Mouse (Mus musculus): ENCODE data around the gene Iah1. TPM values are rescaled to one million over a fixed set of nuclear protein-coding genes. Genes with fewer than 3 reads are reported as not detected.

Gene Iah1
- total RNA-seq, 2 experiments from 2014 or later = 13.0 to 15.6 TPM

DNA sequence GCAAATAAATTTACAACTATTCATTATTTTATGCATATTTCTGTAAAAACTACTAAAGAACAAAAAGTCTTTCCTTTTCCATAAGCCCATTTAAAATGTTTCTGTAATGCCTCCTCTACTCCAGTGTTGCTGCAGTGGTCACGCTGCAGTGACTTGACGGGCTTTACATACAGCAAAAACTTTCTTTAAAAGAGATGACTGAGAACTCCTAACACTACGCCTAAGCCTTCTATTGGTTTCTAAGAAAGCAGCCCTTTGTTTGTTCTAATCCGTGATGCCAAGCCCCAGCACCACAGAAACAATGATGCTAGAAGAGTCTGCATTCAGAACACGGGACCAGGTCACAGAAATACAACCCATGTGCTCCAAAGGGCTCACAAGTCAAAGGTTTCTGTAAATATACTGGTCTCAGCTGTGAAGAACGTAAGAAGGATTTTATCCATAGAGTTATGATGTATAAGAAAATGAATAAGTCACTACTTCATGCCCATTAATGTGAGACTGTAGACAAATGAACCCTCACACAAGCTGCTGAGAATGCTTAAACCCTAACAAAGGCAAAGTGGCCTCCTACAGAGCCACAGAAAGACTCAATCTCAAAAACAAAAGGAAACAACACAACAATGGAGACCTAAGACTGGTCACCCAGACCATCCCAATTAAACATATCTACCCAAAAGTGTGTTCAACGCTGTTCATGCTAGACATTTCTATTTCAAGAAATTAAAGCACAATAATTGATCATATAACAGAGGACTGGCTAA lies 34.1 kb downstream of the Iah1 start:
- no peak for DNase-seq (ENCODE audit: low spot score in 2 of 2)
- intact Hi-C loops (cut with DNase I) = no loop called here

DNA sequence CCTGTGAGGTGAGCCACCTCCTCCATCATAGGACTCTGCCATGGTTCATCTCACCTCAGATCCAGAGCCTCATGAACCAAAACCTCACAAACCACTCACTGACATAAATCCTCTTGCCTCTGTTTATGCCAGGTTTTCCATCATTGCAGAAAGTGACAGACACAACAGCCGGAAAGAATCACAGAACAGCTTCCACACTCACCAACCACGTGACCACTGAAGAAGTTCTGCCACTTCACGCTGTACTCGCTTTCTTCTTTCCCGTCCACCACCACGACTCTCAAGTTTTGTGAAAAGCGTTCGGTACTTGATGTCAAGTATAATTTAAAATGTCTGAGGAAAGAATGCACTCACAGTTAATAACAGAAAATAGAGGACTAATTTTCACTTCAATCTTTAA lies 37.5 kb downstream of the Iah1 start:
- intact Hi-C loops (cut with DNase I) = no loop called here
- DNase-seq (ENCODE audit: low spot score in 2 of 2) = no peak

DNA sequence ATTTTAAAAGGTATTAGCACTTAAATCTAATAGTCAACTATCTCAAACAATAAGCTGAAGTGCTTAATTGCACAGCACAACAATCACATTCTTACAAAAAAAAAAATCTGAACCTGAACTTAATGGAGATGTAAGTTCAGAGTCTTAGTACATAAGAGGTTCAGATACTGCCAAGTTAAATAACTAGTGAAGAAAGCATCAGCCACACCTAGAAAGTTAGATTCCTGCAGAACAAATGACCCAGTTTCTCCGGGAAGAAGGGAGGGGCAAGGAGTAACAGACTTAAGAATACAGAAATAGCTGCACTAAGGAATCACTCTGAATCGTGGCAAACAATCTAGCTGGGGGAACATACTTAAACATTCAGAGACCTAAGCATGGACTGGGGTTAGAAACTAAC lies 46.5 kb downstream of the Iah1 start:
- intact Hi-C loops (cut with DNase I) = no loop called here
- no peak for DNase-seq (ENCODE audit: low spot score in 2 of 2)

DNA sequence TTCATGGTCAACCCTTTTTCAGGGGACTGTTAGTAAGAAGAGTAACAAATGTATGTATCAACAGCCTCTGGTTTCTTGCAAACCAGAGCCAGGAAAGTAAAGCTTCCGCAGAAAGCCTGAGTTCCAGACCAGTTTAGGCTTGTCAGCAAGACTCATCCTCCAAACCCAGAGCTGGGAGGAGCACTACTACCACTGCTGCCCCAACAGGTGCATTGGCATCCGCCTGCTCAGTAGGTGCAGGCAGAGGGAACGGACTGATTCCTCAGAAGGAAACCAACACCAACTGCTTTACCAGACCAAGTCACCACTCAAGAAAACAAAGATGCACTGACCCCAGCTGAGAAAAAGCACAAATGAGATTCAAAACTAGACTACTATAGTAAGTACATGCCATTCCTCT lies 47.0 kb downstream of the Iah1 start:
- intact Hi-C loops (cut with DNase I) = no loop called here
- no peak for DNase-seq (ENCODE audit: low spot score in 2 of 2)

DNA sequence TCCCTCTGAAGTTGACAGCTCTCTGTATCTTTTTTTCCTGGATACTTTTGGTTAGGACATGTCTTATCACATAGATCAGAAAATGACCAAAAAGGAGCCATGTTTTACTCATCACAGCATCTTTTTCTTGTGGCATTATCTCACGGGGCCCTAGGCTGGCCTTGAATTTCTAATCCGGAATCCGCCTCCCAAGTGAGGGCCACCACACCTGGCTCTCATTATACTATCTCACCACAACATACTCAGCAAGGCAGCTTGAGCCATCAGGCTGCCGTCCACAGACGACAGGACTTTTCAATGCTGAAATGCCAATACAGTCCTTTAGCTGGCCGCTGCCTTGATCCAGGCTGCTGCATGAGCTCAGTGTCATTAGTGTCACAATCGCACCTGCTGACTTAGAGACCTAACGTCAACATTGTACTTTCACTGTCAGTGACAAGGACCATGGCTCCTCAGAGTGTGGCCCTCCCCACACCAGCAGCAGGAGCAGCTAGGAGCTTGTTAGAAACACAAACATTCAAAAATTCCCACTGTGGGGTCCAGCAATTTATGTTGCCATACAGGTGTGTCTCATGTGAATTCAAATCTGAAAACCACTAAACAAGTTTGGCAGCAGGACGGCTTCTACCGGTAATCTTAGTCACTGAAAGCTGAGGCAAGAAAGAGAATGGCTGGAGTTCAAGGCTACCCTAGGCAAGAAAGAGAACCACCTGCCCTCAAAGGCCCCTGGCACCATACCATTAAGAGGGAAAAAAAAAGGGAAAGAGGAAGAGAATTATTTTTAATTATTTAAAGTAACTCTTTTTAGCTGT lies 48.6 kb downstream of the Iah1 start:
- intact Hi-C loops (cut with DNase I) = no loop called here

DNA sequence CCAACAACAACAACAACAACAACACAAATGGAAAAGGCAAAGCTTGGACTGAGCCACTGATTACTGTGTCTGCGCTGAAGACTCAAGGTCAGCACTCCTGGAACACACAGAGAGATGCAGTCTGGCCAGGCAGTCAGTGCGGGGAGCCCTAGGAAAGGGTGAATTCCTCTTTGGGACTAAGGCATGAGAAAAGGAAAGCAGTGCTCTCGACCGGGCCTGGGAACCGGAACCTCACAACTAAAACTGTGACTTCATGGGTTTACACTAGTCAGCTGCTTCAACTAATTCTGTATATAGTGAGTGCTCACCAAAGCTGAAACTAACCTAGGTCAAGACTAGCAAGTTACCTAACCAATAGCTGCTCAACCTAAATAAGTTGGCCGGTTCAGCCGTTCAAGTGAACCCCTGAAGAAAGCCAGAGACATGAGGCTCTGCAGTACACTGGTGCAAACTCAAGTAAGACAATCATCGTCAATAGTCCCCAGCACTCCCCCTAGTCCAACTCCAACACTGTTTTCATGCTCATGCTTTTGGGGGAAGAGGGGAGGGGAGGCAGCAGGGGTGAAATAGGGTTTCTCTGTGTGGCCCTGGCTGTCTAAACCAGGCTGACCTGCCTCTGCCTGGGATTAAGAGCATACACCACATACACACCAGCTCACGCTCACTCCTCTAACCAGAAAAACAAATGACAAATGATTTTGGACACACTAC lies 52.3 kb downstream of the Iah1 start:
- intact Hi-C loops (cut with DNase I) = no loop called here
- no peak for DNase-seq (ENCODE audit: low spot score in 2 of 2)

More for the DNA sequence above, 48.6 kb downstream of the Iah1 start:
- DNase-seq (ENCODE audit: low spot score in 2 of 2) = no peak

DNA sequence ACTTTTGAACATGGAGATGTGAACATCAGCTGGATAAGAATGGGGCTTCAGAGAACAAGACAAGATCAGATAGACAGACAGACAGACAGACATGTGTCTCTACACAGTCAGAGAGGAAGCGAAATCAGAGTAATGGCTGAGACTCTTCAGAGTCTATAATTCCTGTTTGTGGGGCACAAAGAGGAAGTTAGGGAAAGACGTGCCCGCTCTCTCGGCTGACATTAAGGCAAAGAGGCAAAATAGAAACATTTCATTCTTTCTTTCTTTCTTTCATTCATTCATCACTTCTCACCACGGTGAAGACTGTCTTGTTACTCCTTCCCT lies 52.9 kb downstream of the Iah1 start:
- intact Hi-C loops (cut with DNase I) = no loop called here
- no peak for DNase-seq (ENCODE audit: low spot score in 2 of 2)

DNA sequence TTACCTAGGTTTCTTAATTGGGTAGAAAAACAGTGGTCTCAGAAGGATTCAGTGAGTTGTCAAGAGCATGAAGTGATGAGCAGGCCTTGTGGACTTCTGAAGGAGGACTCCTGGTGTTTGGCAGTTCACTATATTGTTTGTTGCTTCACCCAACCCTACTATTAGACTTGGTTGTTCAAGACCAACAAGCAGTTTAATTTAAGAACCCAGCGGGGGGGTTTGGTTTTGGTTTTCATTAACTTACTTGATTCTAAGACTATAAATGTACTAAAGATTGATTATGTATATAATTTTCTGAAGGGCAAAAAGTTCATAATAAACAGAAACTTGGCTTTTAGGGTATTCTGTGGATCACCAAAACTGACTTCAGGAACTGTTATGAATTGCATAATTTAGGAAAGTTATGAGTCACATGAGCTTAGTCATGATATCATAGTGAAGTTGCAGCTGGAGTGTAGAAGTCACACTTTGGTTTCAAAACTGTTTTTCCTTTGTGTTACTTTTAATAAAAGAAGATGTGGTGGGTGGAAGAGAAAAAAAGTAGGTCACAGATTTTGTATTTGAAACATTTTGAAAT lies 53.9 kb downstream of the Iah1 start:
- intact Hi-C loops (cut with DNase I) = no loop called here
- no peak for DNase-seq (ENCODE audit: low spot score in 2 of 2)

DNA sequence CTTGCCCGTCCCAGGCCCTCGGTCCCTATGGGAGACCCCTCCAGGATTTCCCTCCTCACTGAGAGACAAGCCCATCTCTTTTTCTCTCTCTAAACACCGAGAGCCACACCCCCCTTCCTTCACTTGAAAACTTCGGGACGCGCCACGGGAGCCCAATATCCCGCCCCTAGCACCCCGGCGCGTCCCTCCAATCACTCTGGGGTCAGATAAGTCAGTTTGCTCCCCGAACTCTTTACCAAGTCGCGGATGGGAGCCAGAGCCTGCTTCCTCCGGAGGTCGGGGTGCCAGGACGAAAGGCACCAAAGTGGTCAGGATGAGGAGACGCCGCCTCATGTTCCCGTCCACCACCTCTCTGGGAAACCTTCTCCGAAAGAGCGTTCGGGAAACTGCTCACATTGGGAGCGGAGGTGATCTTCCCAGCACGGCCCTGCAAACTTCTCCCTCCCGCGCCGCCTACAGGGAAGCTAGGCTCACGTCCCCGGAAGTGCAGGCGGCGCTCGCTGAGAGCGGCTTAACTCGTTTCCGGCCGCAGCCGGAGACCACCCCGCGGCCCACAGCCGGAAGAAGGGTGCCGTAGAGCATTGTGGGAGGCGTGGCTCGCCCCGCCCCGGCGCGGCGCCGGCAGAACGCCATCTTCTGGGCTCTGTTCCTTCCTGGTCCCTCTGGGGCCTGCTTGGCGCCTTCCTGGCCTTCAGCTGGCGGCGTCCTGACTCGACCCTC lies 57.1 kb downstream of the Iah1 start, which contains the start of gene Adam17:
TSS of gene Adam17 (minus strand) at position 533 of the 720 bp plus-strand sequence.
- DNase-seq (ENCODE audit: low spot score in 2 of 2) = peak; percentile 96 to 98
- intact Hi-C loops (cut with DNase I) = loop anchor here (1.0 to 2.0 kb wide), 2 partner anchors 44 to 87 kb away; partner anchors contain the start of genes Itgb1bp1 and Ywhaq

Other genes with a start within 250 kb of the Iah1 start
- 10 to 100 TPM; 42.2 to 47.1 TPM for gene Cpsf3, start 31.0 kb upstream of the Iah1 start, total RNA-seq (2021)
- gene Itgb1bp1, start 30.1 kb upstream of the Iah1 start, total RNA-seq (2021) = 10 to 100 TPM; 33.0 to 35.2 TPM
- 10 to 100 TPM; 18.0 to 23.8 TPM for gene Adam17, start 57.2 kb downstream of the Iah1 start, total RNA-seq (2021)
- gene Ywhaq, start 101.2 kb downstream of the Iah1 start, total RNA-seq (2021) = 100 to 1,000 TPM; 445 to 481 TPM